ENCODE assay signal across 25 mouse cellular contexts in the genomic region with DNA sequence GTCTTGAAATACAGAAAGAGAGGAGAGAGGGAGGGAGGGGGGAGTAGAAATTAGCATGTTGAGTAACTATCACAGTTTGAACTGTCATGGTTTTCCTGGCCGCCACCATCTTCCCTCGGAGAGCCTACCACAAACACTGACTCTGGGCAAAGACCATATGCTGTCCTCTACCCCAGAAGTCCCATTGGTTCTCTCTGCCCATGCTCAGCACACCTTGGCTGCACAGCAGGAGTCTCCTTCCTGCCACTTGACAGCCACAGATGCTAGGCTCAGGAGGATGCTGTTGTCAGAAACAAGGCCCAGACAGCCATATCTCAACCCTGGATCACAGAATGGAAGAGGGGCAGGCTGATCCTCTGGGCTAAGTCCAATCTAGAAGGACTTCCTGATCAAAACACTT. TPM values are rescaled to one million over a fixed set of nuclear protein-coding genes. Genes with fewer than 3 reads are reported as not detected.
DNase-seq lines count a peak whose midpoint lies in the region; ATAC-seq and TF ChIP-seq lines count a peak whose summit lies in the region.
"Had no signal": no experiment of that assay in that cellular context is flagged by ENCODE, and none has a peak within 500 bp of the region (broad histone marks: within the 10 kb centered on the region; RNA-seq: fewer than 3 reads in every experiment).

No protein-coding gene starts in this region.

- H3K36me3 ChIP-seq in lung, postnatal 0 days (ENCODE audit: insufficient read depth, low read length), result no peaks in the 10 kb centered on the region
- no peaks in the 10 kb centered on the region for H3K36me3 ChIP-seq in liver, embryonic 11.5 days (ENCODE audit: control insufficient read depth, insufficient read depth, low read length)
- H3K36me3 ChIP-seq: embryonic facial prominence, embryonic 10.5 days; embryonic facial prominence, embryonic 13.5 days; forebrain, embryonic 12.5 days; forebrain, embryonic 15.5 days; hindbrain, embryonic 12.5 days; hindbrain, embryonic 15.5 days had no signal

- intact Hi-C loops in left cerebral cortex, adult 2 months (cut with DNase I), result no loop called here

- H3K27ac ChIP-seq in cerebellum, adult 2 months (ENCODE audit: insufficient read depth, low read length), result no peak overlapping the region
- H3K27ac ChIP-seq in left cerebral cortex, adult 2 months, result no peak overlapping the region
- no peak overlapping the region for H3K27ac ChIP-seq in lung, postnatal 0 days (ENCODE audit: low read length)
- no peak overlapping the region for H3K27ac ChIP-seq in liver, embryonic 11.5 days (ENCODE audit: low read depth, low read length)
- H3K27ac ChIP-seq: embryonic facial prominence, embryonic 10.5 days; embryonic facial prominence, embryonic 13.5 days; forebrain, embryonic 12.5 days; forebrain, embryonic 15.5 days; hindbrain, embryonic 12.5 days; hindbrain, embryonic 15.5 days had no signal

- no peak for TF ChIP-seq CTCF in cerebellum, adult 2 months (IDR thresholded peaks at IDR 0.05; ENCODE audit: borderline replicate concordance, insufficient read depth, low read depth, low read length)
- TF ChIP-seq CTCF in left cerebral cortex, adult 2 months (IDR thresholded peaks at IDR 0.05), result no peak
- TF ChIP-seq CTCF in lung, postnatal 0 days (IDR thresholded peaks at IDR 0.05), result no peak

- H3K27me3 ChIP-seq in cerebellum, adult 2 months (ENCODE audit: control insufficient read depth, insufficient read depth, low read length), result no peaks in the 10 kb centered on the region
- no peaks in the 10 kb centered on the region for H3K27me3 ChIP-seq in lung, postnatal 0 days (replicated peaks; ENCODE audit: insufficient read depth, low read length)
- no peaks in the 10 kb centered on the region for H3K27me3 ChIP-seq in liver, embryonic 11.5 days (replicated peaks; ENCODE audit: control insufficient read depth, insufficient read depth, low read length)
- H3K27me3 ChIP-seq: embryonic facial prominence, embryonic 13.5 days; forebrain, embryonic 12.5 days; forebrain, embryonic 15.5 days; hindbrain, embryonic 12.5 days; hindbrain, embryonic 15.5 days had no signal

- DNase-seq in cerebellum, adult 18-20 months, result peak; percentile 49 to 50
- DNase-seq in cerebellum, adult 2 months, result peak; percentile 43 to 59
- peak; percentile 68 for DNase-seq in cerebellum, adult 9-10 months
- DNase-seq in cerebellum, postnatal 25 days, result peak; percentile 43 to 60
- no peak for DNase-seq in left cerebral cortex, adult 2 months (ENCODE audit: extremely low spot score in 1 of 2, low spot score in 2 of 2)
- no peak for DNase-seq in lung, postnatal 0 days (ENCODE audit: low spot score)
- DNase-seq in liver, embryonic 11.5 days (ENCODE audit: low spot score), result no peak
- DNase-seq: adrenal gland, postnatal 10 days; adrenal gland, postnatal 36 days; embryo, embryonic 11 days; gastrocnemius, postnatal 10 days; gastrocnemius, postnatal 36 days; kidney, adult 2 months had no signal

- no peak for TF ChIP-seq POLR2A in cerebellum, adult 2 months (IDR thresholded peaks at IDR 0.05; ENCODE audit: borderline replicate concordance, insufficient read depth, low read length)

- no peak; the same call in 1 of the 2 replicates for ATAC-seq in cerebellum, adult (ENCODE audit: insufficient number of reproducible peaks, low FRiP score, low TSS enrichment)
- ATAC-seq in lung, postnatal 0 days, result no peak
- ATAC-seq in liver, embryonic 11.5 days (replicated peaks; ENCODE audit: low FRiP score), result no peak
- ATAC-seq: CD4-positive, CD25-positive, alpha-beta regulatory T cell, adult 4 months; forebrain, embryonic 15.5 days; intestine, postnatal 0 days had no signal

- 12% methylated on average over 2 of the region's 2 CpGs for WGBS in cerebellum, adult 2 months
- 96% methylated on average over 2 of the region's 2 CpGs for WGBS in lung, postnatal 0 days
- WGBS in liver, embryonic 11.5 days, result 74% methylated on average over 2 of the region's 2 CpGs

- no peak for TF ChIP-seq EP300 in lung, postnatal 0 days (IDR thresholded peaks at IDR 0.05)

- H3K9ac ChIP-seq in lung, postnatal 0 days (replicated peaks; ENCODE audit: low read depth), result no peak overlapping the region
- H3K9ac ChIP-seq in liver, embryonic 11.5 days (ENCODE audit: low read depth, low read length), result no peak overlapping the region
- H3K9ac ChIP-seq: embryonic facial prominence, embryonic 13.5 days; forebrain, embryonic 12.5 days; forebrain, embryonic 15.5 days; hindbrain, embryonic 12.5 days; hindbrain, embryonic 15.5 days had no signal

- peaks cover 35% of the 10 kb centered on the region for H3K4me1 ChIP-seq in cerebellum, adult 2 months (ENCODE audit: control insufficient read depth, insufficient read depth, low read length)
- H3K4me1 ChIP-seq in lung, postnatal 0 days (ENCODE audit: insufficient read depth, low read depth, low read length), result no peaks in the 10 kb centered on the region; the same call in 1 of the 2 replicates
- peaks cover 17% of the 10 kb centered on the region for H3K4me1 ChIP-seq in liver, embryonic 11.5 days (replicated peaks; ENCODE audit: control insufficient read depth, insufficient read depth, low read length)

- no peak overlapping the region for H3K4me3 ChIP-seq in cerebellum, adult 2 months (replicated peaks; ENCODE audit: insufficient read depth, low read depth, low read length)
- H3K4me3 ChIP-seq in left cerebral cortex, adult 2 months, result no peak overlapping the region
- H3K4me3 ChIP-seq in lung, postnatal 0 days (ENCODE audit: low read depth, low read length), result no peak overlapping the region
- H3K4me3 ChIP-seq in liver, embryonic 11.5 days (ENCODE audit: low read depth, low read length), result no peak overlapping the region
- H3K4me3 ChIP-seq: embryonic facial prominence, embryonic 10.5 days; embryonic facial prominence, embryonic 13.5 days; erythroblast, embryonic 14.5 days; forebrain, embryonic 12.5 days; forebrain, embryonic 15.5 days; hindbrain, embryonic 12.5 days; hindbrain, embryonic 15.5 days had no signal

- no peaks in the 10 kb centered on the region for H3K9me3 ChIP-seq in lung, postnatal 0 days (ENCODE audit: low read length)
- H3K9me3 ChIP-seq in liver, embryonic 11.5 days (ENCODE audit: control insufficient read depth, low read length), result no peaks in the 10 kb centered on the region
- H3K9me3 ChIP-seq: embryonic facial prominence, embryonic 10.5 days; embryonic facial prominence, embryonic 13.5 days; forebrain, embryonic 12.5 days; forebrain, embryonic 15.5 days; hindbrain, embryonic 12.5 days; hindbrain, embryonic 15.5 days had no signal

- H3K4me2 ChIP-seq in lung, postnatal 0 days (replicated peaks; ENCODE audit: low read depth, low read length), result no peak overlapping the region
- no peak overlapping the region for H3K4me2 ChIP-seq in liver, embryonic 11.5 days
- H3K4me2 ChIP-seq: embryonic facial prominence, embryonic 13.5 days; forebrain, embryonic 12.5 days; forebrain, embryonic 15.5 days; heart, embryonic 11.5 days; hindbrain, embryonic 12.5 days; hindbrain, embryonic 15.5 days had no signal

RNA-seq across cellular contexts. Expression of a gene that starts 2.3 kb away (rescaled TPM):
- polyA plus RNA-seq in cerebellum, adult 2 months (2012; rRNA removed), result 18.4 and 18.9 TPM in 2 replicates
- 10 to 100 TPM; 12.5 to 14.6 TPM for total RNA-seq in left cerebral cortex, adult 2 months (2021)
- 5.7 and 6.1 TPM in 2 replicates for polyA plus RNA-seq in lung, postnatal 0 days (2015; fragmentation: Nextera tagmentation; extraction: Ambion mirVana)
- 2.2 and 2.6 TPM in 2 replicates for polyA plus RNA-seq in liver, embryonic 11.5 days (2014; fragmentation: Nextera tagmentation; extraction: Ambion mirVana)
- polyA plus RNA-seq: erythroblast, embryonic 14.5 days had no signal

RNA-seq across cellular contexts. Expression of a gene that starts 2.6 kb away (rescaled TPM):
- polyA plus RNA-seq in cerebellum, adult 2 months (2012; rRNA removed), result 19.1 and 21.7 TPM in 2 replicates
- 10 to 100 TPM; 18.8 to 19.9 TPM for total RNA-seq in left cerebral cortex, adult 2 months (2021)
- 1.5 and 1.6 TPM in 2 replicates for polyA plus RNA-seq in lung, postnatal 0 days (2015; fragmentation: Nextera tagmentation; extraction: Ambion mirVana)
- polyA plus RNA-seq in liver, embryonic 11.5 days (2014; fragmentation: Nextera tagmentation; extraction: Ambion mirVana), result 0.86 and 0.92 TPM in 2 replicates
- total RNA-seq: granulocyte monocyte progenitor cell, adult 5-6 weeks had no signal

RNA-seq across cellular contexts. Expression of a gene that starts 37.0 kb away (rescaled TPM):
- 10.1 and 11.1 TPM in 2 replicates for polyA plus RNA-seq in cerebellum, adult 2 months (2012; rRNA removed)
- total RNA-seq in left cerebral cortex, adult 2 months (2021), result 10 to 100 TPM in 1 of 2 experiments, 1 to 10 TPM in 1; 9.9 to 10.2 TPM
- polyA plus RNA-seq in lung, postnatal 0 days (2015; fragmentation: Nextera tagmentation; extraction: Ambion mirVana), result 11.0 TPM in 2 replicates
- polyA plus RNA-seq in liver, embryonic 11.5 days (2014; fragmentation: Nextera tagmentation; extraction: Ambion mirVana), result 66.4 and 74.2 TPM in 2 replicates

Comparison
In these comparisons a context has a peak if more than half of its experiments do, and no peak if none do; other contexts are left out.
1. DNase-seq: peak in cerebellum, adult 18-20 months (2 of 2), cerebellum, adult 2 months (2 of 2), cerebellum, adult 9-10 months (single experiment) and cerebellum, postnatal 25 days (2 of 2); none in left cerebral cortex, adult 2 months (0 of 2), lung, postnatal 0 days (single experiment) and liver, embryonic 11.5 days (single experiment).